Mouse (Mus musculus) liver, adult 2 months (tissue): ENCODE measurements around the gene Gsdma3.

Source experiments
- CTCF ChIP-seq: fragments of 200-500 bp; IDR thresholded peaks from 2 replicates; pipeline ENCODE4 v1.5.1; 2011; ENCODE audit warnings: low read depth, low read length, control low read depth
- POLR2A ChIP-seq: fragments of 200-500 bp; IDR thresholded peaks from 2 replicates; pipeline ENCODE4 v1.6.1; 2011; ENCODE audit warnings: low read length, control low read depth; ENCODE audit not compliant: insufficient read depth; ENCODE audit errors: extremely low read depth

GRCm38 (mm10) chr11:98582551-98583264 is 43.5 kb upstream of the Gsdma3 start:
- TF ChIP-seq POLR2A (no peak), CTCF (no peak)
